8 mouse cellular contexts compared by ENCODE assay signal in genomic region chr4:155892438-155893211, GRCm38 (mm10). TPM values are rescaled to one million over a fixed set of nuclear protein-coding genes. Genes with fewer than 3 reads are reported as not detected.
A peak's percentile ranks its signal among the peaks of the same experiment; 100 is the strongest.
DNase-seq lines count a peak whose midpoint lies in the region; ATAC-seq and TF ChIP-seq lines count a peak whose summit lies in the region.

No protein-coding gene starts in this region.

- H3K27ac ChIP-seq in forebrain, embryonic 14.5 days (ENCODE audit: low read depth, low read length): peak overlapping the region; percentile 99
- H3K27ac ChIP-seq in intestine, postnatal 0 days (ENCODE audit: low read depth, low read length): peak overlapping the region; percentile 97; the same call in 1 of the 2 replicates

- peak overlapping the region; percentile 98 for H3K4me3 ChIP-seq in forebrain, embryonic 14.5 days (ENCODE audit: low read depth, low read length)
- H3K4me3 ChIP-seq in intestine, postnatal 0 days (ENCODE audit: low read depth, low read length): peak overlapping the region; percentile 73

- peak overlapping the region; percentile 95 for H3K9ac ChIP-seq in forebrain, embryonic 14.5 days (ENCODE audit: low read length)
- peak overlapping the region; percentile 76 for H3K9ac ChIP-seq in intestine, postnatal 0 days (ENCODE audit: low read depth, low read length)

- 6% methylated on average over 35 of the region's 37 CpGs for WGBS in forebrain, embryonic 14.5 days
- WGBS in intestine, postnatal 0 days: 7% methylated on average over 37 of the region's 37 CpGs

- H3K36me3 ChIP-seq in forebrain, embryonic 14.5 days (ENCODE audit: control insufficient read depth, insufficient read depth, low read length): peaks cover 42% of the 10 kb centered on the region
- peaks cover 34% of the 10 kb centered on the region for H3K36me3 ChIP-seq in intestine, postnatal 0 days (ENCODE audit: control insufficient read depth, insufficient read depth)

- H3K4me1 ChIP-seq in forebrain, embryonic 14.5 days (ENCODE audit: control insufficient read depth, insufficient read depth, low read length): peaks cover 38% of the 10 kb centered on the region
- H3K4me1 ChIP-seq in intestine, postnatal 0 days (replicated peaks; ENCODE audit: control insufficient read depth, insufficient read depth, low read length): peaks cover 7% of the 10 kb centered on the region; the same call in 1 of the 2 replicates

- ATAC-seq in forebrain, embryonic 14.5 days: peak; percentile 44
- ATAC-seq in intestine, postnatal 0 days: peak; percentile 7; the same call in 1 of the 2 replicates

- no peaks in the 10 kb centered on the region for H3K9me3 ChIP-seq in forebrain, embryonic 14.5 days (replicated peaks; ENCODE audit: control insufficient read depth, low read length)
- H3K9me3 ChIP-seq in intestine, postnatal 0 days (ENCODE audit: control insufficient read depth): no peaks in the 10 kb centered on the region

- TF ChIP-seq CTCF in intestine, postnatal 0 days (IDR thresholded peaks at IDR 0.05; ENCODE audit: low read depth): no peak

- no peaks in the 10 kb centered on the region for H3K27me3 ChIP-seq in forebrain, embryonic 14.5 days (replicated peaks; ENCODE audit: control insufficient read depth, insufficient read depth, low read length)
- no peaks in the 10 kb centered on the region for H3K27me3 ChIP-seq in intestine, postnatal 0 days (replicated peaks; ENCODE audit: control insufficient read depth, insufficient read depth, low read length)

- peak; percentile 17 to 26 for DNase-seq in layer of hippocampus, adult 8-10 months (ENCODE audit: low spot score in 2 of 2)
- no peak for DNase-seq in layer of hippocampus, adult 9-10 months (ENCODE audit: low spot score)
- peak; percentile 49 to 64 for DNase-seq in adrenal gland, postnatal 36 days
- peak; percentile 43 for DNase-seq in forebrain, embryonic 14.5 days (ENCODE audit: low spot score)
- DNase-seq in lung, postnatal 10 days: peak; percentile 53
- peak; percentile 39 to 50 for DNase-seq in spleen, adult 18-20 months
- DNase-seq in right cerebral cortex, postnatal 36 days (ENCODE audit: low spot score in 2 of 2): no peak

- peak overlapping the region; percentile 97 for H3K4me2 ChIP-seq in forebrain, embryonic 14.5 days (ENCODE audit: low read length)
- peak overlapping the region; percentile 99 for H3K4me2 ChIP-seq in intestine, postnatal 0 days (replicated peaks; ENCODE audit: low read depth)

RNA-seq across cellular contexts. Expression of gene Acap3, which starts 1.0 kb away (rescaled TPM):
- 100 to 1,000 TPM; 116 to 124 (median 120) TPM for total RNA-seq in layer of hippocampus, adult 8-10 months (2022)
- 10 to 100 TPM; 20.1 to 20.7 TPM for total RNA-seq in adrenal gland, postnatal 36 days (2021)
- 60.5 and 77.0 TPM in 2 replicates for polyA plus RNA-seq in forebrain, embryonic 14.5 days (2014; fragmentation: Nextera tagmentation; extraction: Ambion mirVana)
- polyA plus RNA-seq in intestine, postnatal 0 days (2015; fragmentation: Nextera tagmentation; extraction: Ambion mirVana): 4.4 TPM in 2 replicates

RNA-seq across cellular contexts. Expression of gene Pusl1, which starts 1.0 kb away (rescaled TPM):
- 10 to 100 TPM; 54.8 to 64.2 (median 57.7) TPM for total RNA-seq in layer of hippocampus, adult 8-10 months (2022)
- 10 to 100 TPM; 25.1 to 28.1 TPM for total RNA-seq in adrenal gland, postnatal 36 days (2021)
- 46.5 and 52.8 TPM in 2 replicates for polyA plus RNA-seq in forebrain, embryonic 14.5 days (2014; fragmentation: Nextera tagmentation; extraction: Ambion mirVana)
- 23.6 and 23.8 TPM in 2 replicates for polyA plus RNA-seq in intestine, postnatal 0 days (2015; fragmentation: Nextera tagmentation; extraction: Ambion mirVana)

RNA-seq across cellular contexts. Expression of gene Ints11, which starts 23.3 kb away (rescaled TPM):
- total RNA-seq in layer of hippocampus, adult 8-10 months (2022): 10 to 100 TPM; 30.5 to 40.2 (median 35.9) TPM
- 10 to 100 TPM; 30.1 to 34.7 TPM for total RNA-seq in adrenal gland, postnatal 36 days (2021)
- polyA plus RNA-seq in forebrain, embryonic 14.5 days (2014; fragmentation: Nextera tagmentation; extraction: Ambion mirVana): 94.6 and 102 TPM in 2 replicates
- polyA plus RNA-seq in intestine, postnatal 0 days (2015; fragmentation: Nextera tagmentation; extraction: Ambion mirVana): 19.9 and 20.9 TPM in 2 replicates

RNA-seq across cellular contexts. Expression of gene Cptp, which starts 23.4 kb away (rescaled TPM):
- 10 to 100 TPM; 27.8 to 41.9 (median 29.5) TPM for total RNA-seq in layer of hippocampus, adult 8-10 months (2022)
- 10 to 100 TPM in 1 of 2 experiments, 1 to 10 TPM in 1; 9.7 to 21.8 TPM for total RNA-seq in adrenal gland, postnatal 36 days (2021)
- 28.3 and 29.5 TPM in 2 replicates for polyA plus RNA-seq in forebrain, embryonic 14.5 days (2014; fragmentation: Nextera tagmentation; extraction: Ambion mirVana)
- 17.4 and 19.2 TPM in 2 replicates for polyA plus RNA-seq in intestine, postnatal 0 days (2015; fragmentation: Nextera tagmentation; extraction: Ambion mirVana)

RNA-seq across cellular contexts. Expression of gene Tas1r3, which starts 29.5 kb away (rescaled TPM):
- total RNA-seq in layer of hippocampus, adult 8-10 months (2022): under 1 TPM; 0.25 to 0.32 (median 0.31) TPM
- total RNA-seq in adrenal gland, postnatal 36 days (2021): under 1 TPM; 0.23 TPM
- polyA plus RNA-seq in forebrain, embryonic 14.5 days (2014; fragmentation: Nextera tagmentation; extraction: Ambion mirVana): 0.46 and 0.61 TPM in 2 replicates
- 0.16 and 0.22 TPM in 2 replicates for polyA plus RNA-seq in intestine, postnatal 0 days (2015; fragmentation: Nextera tagmentation; extraction: Ambion mirVana)

Comparison
In these comparisons a context has a peak if more than half of its experiments do, and no peak if none do; other contexts are left out.
1. DNase-seq: peak in layer of hippocampus, adult 8-10 months (2 of 2), adrenal gland, postnatal 36 days (2 of 2), forebrain, embryonic 14.5 days (single experiment), lung, postnatal 10 days (single experiment) and spleen, adult 18-20 months (2 of 2); none in layer of hippocampus, adult 9-10 months (single experiment) and right cerebral cortex, postnatal 36 days (0 of 2).
2. RNA of gene Acap3, which starts 1.0 kb away (total RNA-seq): 116 to 124 TPM in layer of hippocampus, adult 8-10 months; 20.1 to 20.7 TPM in adrenal gland, postnatal 36 days; every median in the first group is over 4 times any median in the second.